Mouse (Mus musculus): ENCODE measurements around the gene Birc5.

GRCm38 (mm10) chr11:117819095-117819494 is 30.0 kb upstream of the Birc5 start:
- TF ChIP-seq CTCF (IDR thresholded peaks at IDR 0.05; ENCODE audit: control insufficient read depth, insufficient read depth, insufficient read length) = no peak
- no peak for TF ChIP-seq CEBPB (IDR thresholded peaks at IDR 0.05; ENCODE audit: low read depth)

Data from C2C12 (cell line).